Mouse (Mus musculus): ENCODE results near the gene Glcci1. TPM values are rescaled to one million over a fixed set of nuclear protein-coding genes. Genes with fewer than 3 reads are reported as not detected.

The Glcci1 gene
- polyA plus RNA-seq, 1 experiment: 189 TPM

DNA sequence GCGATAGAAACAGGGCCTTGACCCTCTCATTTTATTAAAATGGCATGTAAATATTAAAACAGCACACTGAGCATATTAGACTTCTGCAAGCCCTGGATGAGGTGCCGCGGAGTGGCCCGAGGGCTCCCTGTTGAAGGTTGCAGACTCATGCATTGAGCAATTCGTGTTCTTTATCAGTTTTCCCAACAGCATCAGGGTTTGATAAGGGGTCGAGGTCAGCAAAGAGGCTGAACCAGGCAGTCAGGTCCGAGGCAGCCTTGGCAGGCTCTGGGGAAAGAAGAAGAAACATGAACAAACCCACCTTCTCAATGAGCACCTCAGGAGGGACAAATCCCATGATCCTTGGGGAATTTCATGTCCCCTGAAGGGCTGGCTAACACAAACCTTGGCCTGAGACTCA is 121.1 kb downstream of the Glcci1 start:
- no peak for TF ChIP-seq CTCF (IDR thresholded peaks at IDR 0.05; ENCODE audit: insufficient read depth, low read depth, low read length)
- no peak for TF ChIP-seq POLR2A (IDR thresholded peaks at IDR 0.05; ENCODE audit: insufficient read depth, low read depth, low read length)
- Histone ChIP-seq H3K4me3 (ENCODE audit: insufficient read depth, low read depth, low read length) (no peak overlapping the region), H3K4me1 (ENCODE audit: control insufficient read depth, insufficient read depth, low read length) (no peaks in the 10 kb centered on the region), H3K27ac (ENCODE audit: insufficient read depth, low read depth, low read length) (no peak overlapping the region)
- WGBS: 89% methylated on average over 7 of the region's 7 CpGs

DNA sequence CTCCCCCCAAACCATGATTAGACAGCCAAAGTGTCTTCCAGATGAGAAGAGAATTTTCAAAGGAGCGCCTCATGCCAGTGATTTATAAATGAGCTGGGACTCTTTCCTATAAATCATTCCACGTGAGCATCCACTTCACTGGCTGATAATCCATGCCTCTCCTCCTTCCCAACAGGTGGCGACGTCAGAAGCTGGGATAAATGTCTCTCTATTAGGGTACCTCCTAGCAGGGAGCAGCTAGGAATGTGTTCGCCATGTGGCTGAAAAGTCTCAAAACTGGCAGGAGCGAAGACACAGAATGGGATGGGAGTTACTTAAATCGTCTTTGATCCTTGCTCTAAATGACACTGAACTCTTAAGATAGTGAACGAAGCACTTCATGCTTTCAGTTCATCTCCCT is 122.0 kb downstream of the Glcci1 start:
- 87% methylated on average over 8 of the region's 8 CpGs for WGBS
- no peak for TF ChIP-seq CTCF (IDR thresholded peaks at IDR 0.05; ENCODE audit: insufficient read depth, low read depth, low read length)
- TF ChIP-seq POLR2A (IDR thresholded peaks at IDR 0.05; ENCODE audit: insufficient read depth, low read depth, low read length): no peak

DNA sequence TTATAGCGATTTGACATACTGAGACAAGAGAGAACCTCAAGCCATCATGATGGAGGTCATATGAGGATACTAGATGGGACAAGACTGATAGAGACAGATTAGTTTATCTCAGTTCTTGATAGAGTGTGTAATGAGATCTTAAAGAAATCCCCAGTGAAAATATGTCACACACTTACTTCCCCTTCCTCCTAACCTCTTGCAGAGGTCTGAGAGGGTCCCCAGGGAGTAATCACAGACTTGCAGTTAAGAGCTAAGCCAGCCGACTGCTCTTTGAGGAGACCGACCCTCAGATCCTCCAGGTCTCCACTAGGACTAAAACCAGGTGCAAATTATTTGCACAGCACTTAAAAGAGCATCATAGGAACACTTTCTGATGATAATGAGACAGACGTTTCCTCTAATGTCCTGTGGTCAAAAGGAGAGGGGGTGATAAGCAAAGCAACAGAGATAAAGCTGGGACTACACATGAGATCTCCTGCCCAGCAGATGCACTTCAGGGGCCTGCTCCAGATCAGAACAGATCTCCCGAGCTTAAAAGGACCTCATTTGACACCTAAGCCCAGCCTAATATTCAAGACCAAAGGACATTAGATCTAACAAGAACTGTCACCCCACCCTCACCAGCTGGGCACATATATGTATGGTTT is 122.7 kb downstream of the Glcci1 start:
- Histone ChIP-seq H3K27ac (ENCODE audit: insufficient read depth, low read depth, low read length) (no peak overlapping the region), H3K4me1 (ENCODE audit: control insufficient read depth, insufficient read depth, low read length) (no peaks in the 10 kb centered on the region), H3K4me3 (ENCODE audit: insufficient read depth, low read depth, low read length) (no peak overlapping the region)
- TF ChIP-seq CTCF (IDR thresholded peaks at IDR 0.05; ENCODE audit: insufficient read depth, low read depth, low read length): no peak
- WGBS: 89% methylated on average over 5 of the region's 5 CpGs

More for the DNA sequence above, 122.0 kb downstream of the Glcci1 start:
- H3K4me3 ChIP-seq (ENCODE audit: insufficient read depth, low read depth, low read length): no peak overlapping the region
- H3K4me1 ChIP-seq (ENCODE audit: control insufficient read depth, insufficient read depth, low read length): no peaks in the 10 kb centered on the region
- H3K27ac ChIP-seq (ENCODE audit: insufficient read depth, low read depth, low read length): no peak overlapping the region

DNA sequence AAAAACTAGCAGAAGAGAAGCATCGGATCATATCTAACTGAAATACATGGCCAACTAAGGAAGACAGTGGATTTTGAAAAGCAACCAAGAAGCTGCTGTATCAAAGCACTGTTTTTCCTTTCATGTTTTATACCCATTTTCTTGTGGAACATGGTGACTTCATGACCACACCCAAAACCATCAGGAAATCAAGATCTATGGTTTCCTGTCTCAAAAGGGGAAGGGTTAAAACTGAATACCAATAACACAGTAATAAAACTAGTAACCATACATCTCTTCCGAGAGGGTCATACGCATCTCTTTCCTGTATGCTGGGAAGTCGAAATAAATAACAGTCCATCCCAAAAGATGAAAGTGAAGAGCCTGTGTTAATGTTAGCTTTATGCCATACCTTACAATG is 123.3 kb downstream of the Glcci1 start:
- TF ChIP-seq POLR2A (IDR thresholded peaks at IDR 0.05; ENCODE audit: insufficient read depth, low read depth, low read length) (no peak), CTCF (IDR thresholded peaks at IDR 0.05; ENCODE audit: insufficient read depth, low read depth, low read length) (no peak)
- Histone ChIP-seq H3K4me1 (ENCODE audit: control insufficient read depth, insufficient read depth, low read length) (no peaks in the 10 kb centered on the region), H3K27ac (ENCODE audit: insufficient read depth, low read depth, low read length) (no peak overlapping the region), H3K4me3 (ENCODE audit: insufficient read depth, low read depth, low read length) (no peak overlapping the region)
- 98% methylated on average over 4 of the region's 4 CpGs for WGBS

DNA sequence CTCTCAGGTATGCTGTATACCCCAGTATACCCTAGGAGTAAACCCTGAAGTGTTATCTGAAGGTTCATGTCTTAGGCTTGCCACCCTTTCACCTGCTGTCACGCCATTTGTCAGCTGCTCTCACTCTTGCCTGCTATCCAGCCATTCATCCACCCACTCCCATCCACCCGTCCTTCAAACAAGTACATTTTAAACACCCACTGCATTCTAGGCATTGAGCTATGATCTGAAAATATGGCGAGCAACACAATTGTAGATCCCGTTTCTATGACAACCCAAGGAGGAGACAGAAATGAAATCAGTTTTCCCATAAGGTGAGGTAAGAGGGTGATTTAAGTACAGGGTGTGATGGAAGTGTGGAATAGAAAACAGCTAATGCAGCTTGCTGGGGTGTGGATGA is 128.7 kb downstream of the Glcci1 start:
- TF ChIP-seq CTCF (IDR thresholded peaks at IDR 0.05; ENCODE audit: insufficient read depth, low read depth, low read length) (no peak), POLR2A (IDR thresholded peaks at IDR 0.05; ENCODE audit: insufficient read depth, low read depth, low read length) (no peak)
- Histone ChIP-seq H3K27ac (ENCODE audit: insufficient read depth, low read depth, low read length) (no peak overlapping the region), H3K4me1 (ENCODE audit: control insufficient read depth, insufficient read depth, low read length) (no peaks in the 10 kb centered on the region), H3K4me3 (ENCODE audit: insufficient read depth, low read depth, low read length) (no peak overlapping the region)
- WGBS: 81% methylated on average over 4 of the region's 4 CpGs

DNA sequence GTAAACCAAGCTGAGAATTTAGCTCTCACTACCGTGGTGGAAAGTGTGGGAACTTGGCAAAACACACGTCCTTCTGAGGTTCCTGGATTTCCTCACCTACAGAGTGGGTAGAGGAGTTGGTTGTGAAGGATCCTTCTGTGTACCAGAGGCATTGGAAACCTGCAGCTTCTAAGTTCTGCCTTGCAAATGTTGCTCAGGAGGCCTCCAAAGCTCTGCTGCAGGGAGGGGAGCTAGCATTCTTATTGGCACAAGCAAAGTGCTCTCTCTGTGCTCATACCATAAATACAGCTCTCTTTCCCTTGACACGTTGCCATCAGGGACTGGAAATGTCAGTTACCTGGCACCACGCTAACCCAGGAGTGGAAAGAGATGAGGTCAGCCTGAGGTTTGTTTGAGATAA is 129.5 kb downstream of the Glcci1 start:
- TF ChIP-seq CTCF (IDR thresholded peaks at IDR 0.05; ENCODE audit: insufficient read depth, low read depth, low read length) (no peak), POLR2A (IDR thresholded peaks at IDR 0.05; ENCODE audit: insufficient read depth, low read depth, low read length) (no peak)
- Histone ChIP-seq H3K4me1 (ENCODE audit: control insufficient read depth, insufficient read depth, low read length) (no peaks in the 10 kb centered on the region; the same call in 1 of the 2 replicates), H3K4me3 (ENCODE audit: insufficient read depth, low read depth, low read length) (no peak overlapping the region), H3K27ac (ENCODE audit: insufficient read depth, low read depth, low read length) (no peak overlapping the region)
- 89% methylated on average over 4 of the region's 4 CpGs for WGBS

DNA sequence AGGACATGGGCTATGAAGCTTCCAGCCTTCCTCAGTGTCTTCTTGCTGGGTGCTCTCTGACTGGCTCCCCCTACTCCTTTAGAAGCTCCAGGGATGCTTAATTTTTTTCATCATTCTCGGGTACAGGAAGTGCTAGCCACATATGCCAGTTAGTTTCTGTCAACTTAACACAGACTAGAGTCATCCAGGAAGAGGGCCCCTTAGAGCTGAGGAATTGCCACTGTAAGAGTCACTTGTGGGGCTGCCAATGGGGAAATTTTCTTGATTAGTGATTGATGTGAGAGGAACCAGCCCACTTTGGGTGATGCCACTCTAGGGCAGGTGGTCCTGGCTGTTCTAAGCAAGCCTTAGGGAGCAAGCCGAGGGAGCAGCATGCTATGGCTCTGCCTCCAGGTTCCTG is 130.1 kb downstream of the Glcci1 start:
- Histone ChIP-seq H3K4me3 (ENCODE audit: insufficient read depth, low read depth, low read length) (no peak overlapping the region), H3K4me1 (ENCODE audit: control insufficient read depth, insufficient read depth, low read length) (peaks cover under 1% of the 10 kb centered on the region), H3K27ac (ENCODE audit: insufficient read depth, low read depth, low read length) (no peak overlapping the region)
- WGBS: 86% methylated on average over 2 of the region's 2 CpGs
- TF ChIP-seq POLR2A (IDR thresholded peaks at IDR 0.05; ENCODE audit: insufficient read depth, low read depth, low read length): no peak
- no peak for TF ChIP-seq CTCF (IDR thresholded peaks at IDR 0.05; ENCODE audit: insufficient read depth, low read depth, low read length)

DNA sequence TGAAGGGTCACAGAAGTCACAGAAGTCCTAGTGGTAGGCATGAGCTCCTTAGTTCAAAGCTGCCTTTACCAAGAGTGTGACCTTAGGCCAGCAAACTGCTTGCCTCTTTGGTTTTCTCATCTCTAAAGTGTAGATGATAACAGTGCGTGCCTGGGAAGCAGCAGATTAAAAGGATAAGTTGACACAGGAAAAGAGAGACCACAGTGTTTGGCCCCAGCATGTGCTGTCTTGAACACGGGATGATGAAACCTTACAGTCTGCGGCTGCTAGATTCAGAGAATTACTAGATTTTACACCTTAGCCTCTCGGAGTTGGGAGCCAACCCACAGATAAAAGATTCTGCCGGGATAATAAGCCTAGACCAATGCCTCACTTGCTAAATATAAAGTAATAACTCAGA is 131.5 kb downstream of the Glcci1 start:
- TF ChIP-seq POLR2A (IDR thresholded peaks at IDR 0.05; ENCODE audit: insufficient read depth, low read depth, low read length): no peak
- TF ChIP-seq CTCF (IDR thresholded peaks at IDR 0.05; ENCODE audit: insufficient read depth, low read depth, low read length): no peak
- no peak overlapping the region for H3K4me3 ChIP-seq (ENCODE audit: insufficient read depth, low read depth, low read length)
- WGBS: 91% methylated on average over 5 of the region's 5 CpGs
- H3K27ac ChIP-seq (ENCODE audit: insufficient read depth, low read depth, low read length): no peak overlapping the region
- peaks cover 8% of the 10 kb centered on the region for H3K4me1 ChIP-seq (ENCODE audit: control insufficient read depth, insufficient read depth, low read length)

DNA sequence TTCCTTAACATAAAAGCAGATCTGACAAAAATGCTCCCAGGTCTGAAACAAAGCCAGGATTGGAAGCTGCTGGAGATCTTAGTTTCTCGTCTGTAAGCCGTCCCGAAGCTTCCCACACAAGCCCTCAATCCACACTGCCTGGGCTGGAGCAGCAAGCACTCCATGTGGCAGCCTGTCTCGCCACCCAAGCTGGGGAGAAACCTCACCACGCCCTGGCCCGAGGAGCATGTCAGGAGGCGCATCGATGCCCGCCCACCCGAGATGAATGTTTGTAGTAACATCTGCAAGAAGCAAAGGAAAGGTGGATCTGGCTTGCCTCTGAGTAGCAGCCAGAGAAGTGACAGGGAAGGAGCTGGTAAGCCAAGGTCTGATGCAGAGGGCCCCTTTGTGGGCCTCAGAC is 135.3 kb downstream of the Glcci1 start:
- WGBS: 47% methylated on average over 10 of the region's 10 CpGs
- peaks cover 12% of the 10 kb centered on the region for H3K4me1 ChIP-seq (ENCODE audit: control insufficient read depth, insufficient read depth, low read length)
- H3K4me3 ChIP-seq (ENCODE audit: insufficient read depth, low read depth, low read length): no peak overlapping the region
- peak overlapping the region; percentile 23; the same call in 1 of the 2 replicates for H3K27ac ChIP-seq (ENCODE audit: insufficient read depth, low read depth, low read length)
- TF ChIP-seq CTCF (IDR thresholded peaks at IDR 0.05; ENCODE audit: insufficient read depth, low read depth, low read length) (no peak), POLR2A (IDR thresholded peaks at IDR 0.05; ENCODE audit: insufficient read depth, low read depth, low read length) (no peak)

DNA sequence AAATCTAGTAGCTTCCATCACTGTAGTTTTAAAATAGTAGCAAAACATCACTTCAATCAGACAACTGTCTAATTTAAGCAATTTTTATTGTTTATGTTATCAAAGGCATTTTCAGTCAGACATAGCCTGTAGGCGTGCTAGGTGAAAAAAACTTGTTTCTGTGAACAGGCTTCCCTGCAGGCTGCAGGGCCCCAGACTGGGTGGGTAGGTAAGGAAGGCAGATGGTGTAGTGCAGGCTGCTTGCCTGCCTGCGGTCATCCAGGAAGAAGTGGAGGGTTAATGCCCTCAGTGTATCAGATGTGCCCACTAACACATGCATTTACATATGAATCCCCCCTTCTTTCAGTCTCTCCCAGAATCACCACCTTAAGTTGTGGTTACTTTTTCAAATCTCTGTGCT is 136.3 kb downstream of the Glcci1 start:
- WGBS: 51% methylated on average over 2 of the region's 2 CpGs
- no peak overlapping the region for H3K27ac ChIP-seq (ENCODE audit: insufficient read depth, low read depth, low read length)
- peaks cover 12% of the 10 kb centered on the region for H3K4me1 ChIP-seq (ENCODE audit: control insufficient read depth, insufficient read depth, low read length)
- H3K4me3 ChIP-seq (ENCODE audit: insufficient read depth, low read depth, low read length): no peak overlapping the region
- TF ChIP-seq POLR2A (IDR thresholded peaks at IDR 0.05; ENCODE audit: insufficient read depth, low read depth, low read length) (no peak), CTCF (IDR thresholded peaks at IDR 0.05; ENCODE audit: insufficient read depth, low read depth, low read length) (no peak)

Measured in olfactory bulb, adult 2 months (tissue).